Mouse (Mus musculus): ENCODE data around the gene Nadk.
"Not testable (repeated sequence)": the region's sequence is repeated elsewhere in the genome, so short reads cannot be mapped to it uniquely, and the experiment has no call there.

Nadk gene

DNA sequence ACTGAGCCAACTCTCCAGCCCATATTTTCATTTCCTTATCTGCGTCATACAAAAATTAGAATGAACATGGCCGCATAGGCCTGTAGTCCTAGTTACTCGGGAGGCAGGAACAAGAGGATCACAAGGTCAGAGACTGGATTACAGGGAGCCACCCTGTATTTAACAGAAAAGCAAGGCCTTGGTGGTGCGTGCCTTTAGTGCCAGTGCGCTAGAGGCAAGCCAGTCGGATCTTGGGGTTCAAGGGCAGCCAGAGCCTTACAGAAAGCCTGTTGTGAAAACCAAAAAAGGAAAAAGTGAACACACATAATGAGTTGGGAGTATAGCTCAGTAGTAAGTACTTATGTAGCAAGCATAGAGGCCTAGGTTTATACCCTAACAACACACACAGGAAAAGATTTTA lies 7.6 kb downstream of the Nadk start:
- DNase-seq (ENCODE audit: low read depth, low spot score): no peak

DNA sequence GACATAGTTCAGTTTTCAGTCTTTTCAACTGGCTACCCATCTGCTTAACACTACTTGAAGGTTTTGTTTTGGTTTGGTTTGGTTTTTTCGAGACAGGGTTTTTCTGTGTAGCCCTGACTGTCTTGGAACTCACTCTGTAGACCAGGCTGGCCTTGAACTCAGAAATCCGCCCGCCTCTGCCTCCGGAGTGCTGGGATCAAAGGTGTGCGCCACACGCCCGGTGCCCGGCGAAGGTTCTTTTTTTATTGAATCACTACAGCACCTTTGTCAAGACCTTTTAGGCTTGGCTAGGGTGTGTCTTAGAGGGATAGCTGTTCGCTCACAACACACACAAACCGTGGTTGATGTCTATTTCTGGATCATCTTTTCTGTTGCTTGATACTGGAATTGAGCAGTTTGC lies 8.1 kb downstream of the Nadk start:
- not testable (repeated sequence) for DNase-seq (ENCODE audit: low read depth, low spot score)

DNA sequence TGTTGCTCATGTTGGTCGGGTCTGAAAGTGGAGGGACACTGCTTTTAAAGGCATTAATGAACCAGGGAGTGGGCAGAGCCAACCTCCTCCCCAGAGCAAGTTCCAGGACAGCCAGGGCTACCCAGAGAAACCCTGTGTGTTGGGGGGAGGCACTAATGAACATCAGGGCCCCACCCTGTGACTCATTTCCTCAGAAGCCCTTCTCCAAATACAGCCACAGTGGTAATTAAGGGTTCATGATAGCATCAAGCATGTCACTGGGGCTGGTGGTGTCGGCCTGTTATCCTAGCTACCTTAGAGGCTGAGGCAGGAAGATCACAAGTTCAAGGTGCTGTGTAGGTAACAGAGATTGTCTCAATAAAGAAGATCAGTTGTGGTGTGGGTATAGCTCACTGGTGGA lies 9.3 kb downstream of the Nadk start:
- no peak for DNase-seq (ENCODE audit: low read depth, low spot score)

DNA sequence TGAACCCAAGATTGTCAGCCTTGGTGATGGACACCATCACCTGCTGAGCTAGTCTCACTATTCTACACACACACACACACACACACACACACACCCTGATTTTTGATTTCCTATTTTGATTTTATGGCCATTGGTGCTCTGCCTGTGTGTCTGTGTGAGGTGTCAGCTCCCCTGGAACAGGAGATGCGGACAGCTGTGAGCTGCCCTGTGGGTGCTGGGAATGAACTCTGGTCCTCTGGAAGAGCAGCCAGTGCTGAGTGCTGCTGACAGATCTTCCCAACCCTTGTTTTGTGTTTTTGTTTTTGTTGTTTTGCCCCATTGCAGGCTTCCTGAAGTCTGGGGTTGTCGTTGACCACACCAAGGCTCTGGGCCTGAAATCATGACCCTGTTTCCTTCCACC lies 11.0 kb downstream of the Nadk start:
- no peak for DNase-seq (ENCODE audit: low read depth, low spot score)

DNA sequence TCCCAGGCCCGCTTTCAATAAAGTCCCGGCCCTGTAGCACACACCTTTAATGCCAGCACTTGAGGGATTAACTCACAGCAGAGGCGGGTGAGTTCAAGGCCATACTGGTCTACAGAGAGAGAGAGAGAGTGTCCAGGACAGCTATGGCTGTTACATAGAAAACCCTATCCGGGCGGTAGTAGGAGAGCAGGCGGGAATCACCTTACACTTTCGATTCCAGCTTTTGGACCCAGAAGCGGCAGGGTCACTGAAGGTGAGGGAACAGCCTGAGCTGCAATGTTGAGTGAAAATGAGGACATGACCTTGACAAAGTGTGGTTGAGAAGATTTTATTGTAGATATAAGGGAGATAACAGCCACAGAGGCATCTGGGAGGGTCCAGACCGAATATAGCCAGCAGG lies 11.7 kb downstream of the Nadk start:
- no peak for DNase-seq (ENCODE audit: low read depth, low spot score)

DNA sequence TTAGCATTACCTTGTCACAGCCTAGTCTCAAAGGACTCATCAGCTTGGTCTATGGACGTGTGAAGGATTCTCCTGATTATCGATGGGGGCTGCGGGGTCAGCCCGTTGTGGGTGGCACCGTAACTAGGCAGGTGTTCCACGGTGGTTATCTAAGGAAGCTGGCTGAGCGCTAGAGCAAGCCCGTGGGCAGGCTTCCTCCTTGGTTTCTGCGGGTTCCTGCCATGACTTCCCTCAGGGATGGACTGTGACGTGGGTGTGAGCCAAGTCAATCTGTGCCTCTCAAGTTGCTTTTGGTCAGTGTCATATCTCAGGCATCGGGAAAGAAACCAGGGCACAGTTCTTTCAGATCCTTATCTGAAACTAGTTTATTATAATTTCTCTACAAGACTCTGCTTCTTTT lies 12.8 kb downstream of the Nadk start:
- DNase-seq (ENCODE audit: low read depth, low spot score): peak; percentile 79

DNA sequence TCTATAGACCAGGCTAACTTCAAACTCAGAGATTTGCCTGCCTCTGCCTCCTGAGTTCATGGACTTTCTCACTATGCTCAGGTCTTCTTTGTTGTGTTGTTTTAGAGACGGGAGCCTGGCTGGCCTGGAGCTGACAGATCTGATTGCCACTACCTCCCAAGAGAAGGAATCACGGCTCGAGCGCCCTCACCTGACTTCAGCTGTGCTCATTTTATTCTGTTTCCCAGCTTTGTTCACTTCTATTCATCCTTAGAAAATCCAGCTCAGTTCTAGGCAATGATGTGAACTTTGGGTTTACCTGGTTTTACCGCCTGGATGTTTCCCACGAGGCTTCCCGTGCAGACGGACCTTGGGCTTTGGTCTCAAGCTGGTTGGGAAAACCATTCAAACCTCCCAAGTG lies 13.3 kb downstream of the Nadk start:
- no peak for DNase-seq (ENCODE audit: low read depth, low spot score)

DNA sequence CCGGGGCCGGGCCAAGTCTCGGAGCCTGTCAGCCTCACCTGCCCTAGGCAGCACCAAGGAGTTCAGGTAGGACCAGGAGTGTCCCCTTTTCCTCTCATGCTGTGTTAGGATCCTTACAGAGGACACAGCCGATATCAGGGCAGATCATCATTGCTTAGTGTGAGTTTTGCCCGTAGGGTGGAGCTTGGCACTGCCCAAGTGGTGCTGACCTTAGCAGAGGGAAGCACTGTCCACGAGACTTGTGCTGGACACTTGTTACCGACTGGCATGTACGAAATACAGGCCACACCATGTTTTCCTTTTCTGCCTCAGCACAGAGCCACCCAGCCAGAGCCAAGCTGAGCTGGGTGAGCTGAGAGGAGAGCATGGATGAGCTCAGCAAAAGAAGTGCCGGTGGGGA lies 15.0 kb downstream of the Nadk start:
- DNase-seq (ENCODE audit: low read depth, low spot score): peak; percentile 73

DNA sequence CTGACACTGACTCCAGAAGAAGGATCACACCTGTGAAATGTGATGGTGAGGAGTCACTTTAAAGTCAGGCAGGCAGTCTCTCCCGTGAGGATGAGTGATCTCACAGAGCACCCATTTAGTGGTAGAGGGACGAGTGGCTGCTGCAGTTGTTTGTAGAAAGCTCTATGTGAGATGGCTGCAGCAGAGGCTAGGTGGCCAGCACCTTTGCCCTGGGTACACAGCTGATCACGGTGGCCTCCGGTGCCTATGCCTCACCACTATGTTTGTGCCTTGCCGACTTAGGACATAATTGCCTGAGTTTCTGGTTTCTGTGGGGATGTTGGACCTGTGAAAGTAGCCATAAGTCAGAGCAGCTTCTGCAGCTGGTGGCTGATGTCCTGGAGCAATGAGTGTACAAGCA lies 15.6 kb downstream of the Nadk start:
- DNase-seq (ENCODE audit: low read depth, low spot score): no peak

DNA sequence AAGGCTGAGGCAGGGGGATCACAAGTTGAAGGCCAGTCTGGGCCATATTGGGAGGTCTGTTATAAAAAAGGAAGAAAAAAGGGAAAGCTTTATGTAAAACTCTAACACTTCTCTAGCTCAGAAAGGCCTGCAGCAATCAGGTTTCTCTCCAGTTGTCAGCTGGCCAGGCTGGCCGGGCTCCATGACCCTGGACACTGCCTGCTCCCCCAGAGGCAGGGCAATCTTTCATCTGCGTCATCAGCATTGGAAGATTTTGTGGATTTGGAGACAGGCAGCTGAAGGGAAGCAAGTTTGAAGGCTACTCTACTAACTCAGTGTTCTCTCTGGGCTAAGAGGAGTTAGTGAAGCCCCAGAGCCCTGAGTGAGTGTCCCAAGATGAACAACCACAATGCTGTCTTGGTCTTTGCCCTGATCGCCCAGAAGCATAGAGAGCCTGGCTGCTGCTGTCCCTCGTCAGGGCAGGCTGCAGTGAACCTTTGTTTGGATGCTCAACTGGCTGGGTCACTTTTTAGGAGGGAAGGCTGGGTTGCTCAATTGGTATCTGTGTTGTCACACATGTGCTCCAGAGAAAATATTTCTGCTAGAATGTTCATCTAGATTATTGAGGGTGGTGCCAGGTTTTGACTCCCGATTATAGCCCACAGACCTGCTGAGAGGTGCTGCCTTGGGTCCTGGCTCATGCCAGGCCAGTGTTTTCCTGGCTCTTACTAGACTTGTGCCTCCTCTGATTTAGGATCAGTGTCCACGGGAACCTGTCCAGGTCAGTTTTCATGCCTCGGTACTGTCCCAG lies 16.4 kb downstream of the Nadk start:
- DNase-seq (ENCODE audit: low read depth, low spot score): peak; percentile 80

DNA sequence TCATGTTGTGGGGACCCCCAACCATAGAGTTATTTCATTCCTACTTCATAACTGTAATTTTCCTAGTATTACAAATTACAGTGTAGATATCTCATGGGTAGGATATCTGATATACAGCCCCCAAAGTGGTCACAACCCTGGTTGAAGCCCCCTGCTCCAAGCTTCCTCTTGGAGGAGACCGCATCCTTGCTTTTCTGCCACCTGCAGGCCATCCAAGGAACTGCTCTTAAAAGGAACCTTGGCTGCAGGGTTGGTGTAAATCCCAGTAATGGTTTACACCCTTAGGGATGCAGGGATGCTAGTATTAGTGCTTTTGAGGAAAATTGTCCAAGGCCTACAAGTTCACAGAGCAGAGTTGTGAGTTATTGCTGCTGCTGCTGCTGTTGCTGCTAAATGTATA lies 18.2 kb downstream of the Nadk start:
- DNase-seq (ENCODE audit: low read depth, low spot score): no peak

DNA sequence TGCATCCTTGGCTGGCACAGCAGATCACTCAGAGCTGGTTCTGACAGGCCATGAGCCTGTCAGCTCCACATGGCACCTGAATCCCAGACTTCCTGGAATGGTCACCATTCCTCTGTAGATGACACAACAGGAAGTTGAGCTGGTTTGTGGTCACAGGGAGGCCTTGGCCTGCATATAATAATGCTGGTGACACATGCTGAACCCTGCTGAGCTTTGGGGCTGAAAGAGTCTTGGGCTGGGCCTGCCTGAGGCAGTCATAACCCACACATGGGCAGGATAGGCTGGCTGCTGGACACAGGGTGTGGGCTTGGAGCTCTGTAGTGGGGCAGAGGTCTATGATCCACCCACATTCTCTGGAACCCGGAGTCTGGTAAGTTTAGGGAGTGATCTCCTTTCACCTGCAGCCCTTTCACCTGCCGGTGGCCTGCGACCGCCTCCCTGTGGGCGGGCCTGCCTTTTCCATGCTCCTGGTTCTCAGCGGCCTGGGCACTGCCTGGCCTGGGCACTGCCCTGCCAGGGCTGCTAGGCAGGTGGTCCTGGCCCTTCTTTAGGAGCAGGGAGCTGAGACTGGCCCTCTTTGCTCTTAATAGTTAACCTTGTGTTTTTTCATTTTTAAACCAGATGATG lies 20.2 kb downstream of the Nadk start:
- DNase-seq (ENCODE audit: low read depth, low spot score): no peak

DNA sequence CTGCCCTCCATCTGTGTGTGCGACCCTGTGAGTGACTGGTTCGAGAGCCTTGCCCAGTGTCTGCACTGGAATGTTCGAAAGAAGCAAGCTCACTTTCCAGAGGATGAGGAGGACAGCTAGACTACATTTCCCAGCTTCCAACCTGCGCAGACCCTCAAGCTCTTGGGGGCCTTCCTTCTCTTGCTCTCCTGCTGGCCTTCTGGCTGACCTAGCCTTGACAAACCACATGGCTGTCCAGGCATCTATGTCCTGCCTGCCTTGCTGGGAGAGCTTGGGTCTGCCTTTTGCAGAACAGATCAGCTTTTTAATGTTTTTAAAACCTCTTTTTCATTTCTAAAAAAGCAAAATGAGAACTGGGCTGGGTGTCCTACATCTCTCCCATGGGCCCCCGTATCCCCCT lies 27.2 kb downstream of the Nadk start:
- no peak for DNase-seq (ENCODE audit: low read depth, low spot score)

DNA sequence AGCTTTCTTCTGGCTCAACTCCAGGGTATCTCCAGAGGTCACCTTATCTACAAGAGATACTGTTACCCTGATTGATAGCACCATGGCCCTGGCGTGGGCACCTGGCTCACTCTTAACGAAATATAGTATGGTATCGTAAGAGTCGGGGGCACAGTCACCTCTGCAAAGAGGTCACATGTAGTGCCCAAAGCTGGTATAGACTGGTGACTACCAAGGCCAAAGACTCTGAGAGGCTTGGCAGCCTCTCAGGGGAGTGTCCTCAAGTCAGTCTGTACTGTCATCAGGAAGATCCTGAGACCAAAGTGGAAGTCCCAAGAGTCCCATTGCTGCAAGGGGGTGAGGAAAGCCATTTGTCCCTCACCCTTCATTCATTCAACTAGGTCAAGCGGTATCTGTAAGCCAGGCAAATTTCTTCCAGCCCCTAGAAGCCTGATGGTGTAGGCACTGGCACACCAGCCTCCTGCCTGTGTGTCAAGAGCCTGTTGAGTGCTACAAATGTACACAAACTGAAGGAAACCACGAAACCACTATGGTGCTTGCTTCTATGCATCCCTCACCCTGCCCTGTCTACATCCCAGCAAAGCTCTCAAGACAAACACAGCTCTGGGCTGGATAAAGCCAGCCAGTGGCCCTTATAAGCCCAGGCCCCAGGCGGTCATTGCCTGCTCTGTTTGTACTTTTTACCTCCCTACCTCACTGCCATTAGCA lies 29.0 kb downstream of the Nadk start:
- DNase-seq (ENCODE audit: low read depth, low spot score): no peak

DNA sequence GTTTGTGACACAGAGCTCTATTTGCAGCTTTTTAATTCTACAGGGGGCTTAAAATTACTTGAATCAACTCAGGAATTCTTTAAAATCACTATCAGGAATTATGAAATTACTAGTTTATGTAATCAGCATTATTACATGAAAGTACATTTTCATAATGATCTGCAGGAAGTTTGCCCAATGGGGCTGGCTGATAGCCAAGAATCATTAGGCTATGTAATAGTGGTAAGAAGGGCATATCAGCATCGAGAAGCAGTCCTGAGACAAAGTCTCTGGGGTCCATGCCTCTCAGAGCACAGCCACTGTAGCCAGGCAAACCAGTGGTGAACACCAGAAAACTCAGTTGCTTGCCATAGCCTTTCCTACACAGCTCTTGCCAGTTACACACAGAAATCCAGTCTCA lies 31.6 kb downstream of the Nadk start:
- no peak for DNase-seq (ENCODE audit: low read depth, low spot score)

DNA sequence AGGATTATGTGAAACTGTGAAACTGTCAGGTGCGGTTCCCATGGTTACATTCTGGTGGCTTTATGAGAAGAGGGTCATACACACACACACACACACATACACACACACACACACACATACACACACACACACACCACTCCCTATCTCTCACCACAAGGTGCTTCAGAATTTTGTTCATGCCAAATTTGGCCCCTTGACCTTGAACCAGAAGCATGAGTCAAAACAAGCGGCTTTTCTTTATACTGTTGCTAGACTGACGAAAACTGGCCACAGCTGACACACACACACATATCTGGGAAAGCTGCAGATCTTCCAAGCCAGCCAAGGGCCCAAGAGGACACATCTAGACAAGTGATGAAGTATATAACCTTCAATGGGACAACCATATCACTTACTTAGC lies 33.6 kb downstream of the Nadk start:
- no peak for DNase-seq (ENCODE audit: low read depth, low spot score)

DNA sequence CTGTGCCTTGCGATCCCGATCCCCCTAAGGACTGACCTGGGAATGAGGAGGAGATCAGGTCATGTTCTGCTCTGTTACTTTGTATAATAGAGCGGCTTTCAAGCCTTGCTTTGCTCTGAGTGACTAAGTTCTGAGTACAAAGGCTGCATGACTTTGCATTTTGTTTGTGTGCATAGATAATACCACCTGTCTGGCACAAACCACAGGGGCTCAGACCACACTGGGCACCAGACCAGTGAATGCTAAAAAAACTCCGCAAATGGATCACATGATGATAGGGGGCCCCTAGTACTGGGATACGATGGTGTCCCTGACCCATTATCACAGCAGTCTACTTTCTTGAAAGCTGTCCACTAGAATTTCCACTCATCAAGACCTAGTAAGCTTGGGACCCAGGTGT lies 34.4 kb downstream of the Nadk start:
- no peak for DNase-seq (ENCODE audit: low read depth, low spot score)

DNA sequence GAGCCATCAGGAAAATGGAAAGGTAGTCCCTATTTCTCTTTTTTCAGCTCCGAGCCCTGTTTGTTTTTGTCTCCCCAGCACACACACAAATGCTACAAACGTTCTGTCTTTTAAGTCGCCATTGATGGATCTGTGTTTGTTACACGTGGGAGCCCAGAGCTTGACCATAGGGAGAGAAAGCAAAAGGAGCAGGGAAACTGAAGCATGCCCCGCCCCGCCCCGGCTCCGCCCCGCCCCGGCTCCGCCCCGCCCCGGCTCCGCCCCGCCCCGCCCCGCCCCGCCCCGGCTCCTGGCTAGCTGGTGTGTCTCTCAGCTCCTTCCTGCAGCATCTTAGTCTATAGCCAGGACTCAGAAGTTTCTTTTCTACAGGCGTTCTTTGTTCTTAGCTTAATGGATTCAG lies 36.4 kb downstream of the Nadk start:
- no peak for DNase-seq (ENCODE audit: low read depth, low spot score)

DNA sequence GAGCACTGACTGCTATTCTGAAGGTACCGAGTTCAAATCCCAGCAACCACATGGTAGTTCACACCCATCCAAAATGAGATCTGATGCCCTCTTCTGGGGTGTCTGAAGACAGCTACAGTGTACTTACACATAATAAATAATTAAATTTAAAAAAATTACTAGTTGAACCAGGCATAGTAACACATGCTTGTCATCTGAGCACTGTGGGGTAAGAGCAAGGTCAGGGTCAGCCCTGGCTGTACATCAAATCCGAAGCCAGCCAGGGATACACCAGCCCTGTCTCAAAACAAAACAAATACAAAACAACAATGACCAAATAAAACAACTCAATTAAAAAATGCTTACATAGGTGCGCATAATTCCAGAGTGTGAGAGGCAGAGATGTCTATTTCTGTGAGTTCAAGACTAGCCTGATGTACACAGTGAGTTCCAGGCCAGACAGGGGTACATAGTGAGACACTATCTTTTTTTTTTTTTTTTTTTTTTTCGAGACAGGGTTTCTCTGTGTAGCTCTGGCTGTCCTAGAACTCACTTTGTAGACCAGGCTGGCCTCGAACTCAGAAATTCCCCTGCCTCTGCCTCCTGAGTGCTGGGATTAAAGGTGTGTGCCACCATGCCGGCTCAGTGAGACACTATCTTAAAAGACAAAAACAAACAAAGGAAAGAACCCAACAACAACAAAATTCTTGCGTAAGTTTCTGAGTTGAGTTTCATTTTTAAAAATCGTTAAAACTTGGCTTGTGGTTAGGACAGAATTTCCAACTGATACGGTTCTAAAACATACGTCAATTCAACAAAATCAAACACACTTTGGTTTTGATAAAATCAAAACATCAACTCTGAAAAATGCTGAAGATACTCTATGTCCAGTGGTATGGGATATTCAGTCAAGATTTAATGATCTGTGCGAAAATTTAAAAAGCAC lies 38.0 kb downstream of the Nadk start:
- no peak for DNase-seq (ENCODE audit: low read depth, low spot score)

DNA sequence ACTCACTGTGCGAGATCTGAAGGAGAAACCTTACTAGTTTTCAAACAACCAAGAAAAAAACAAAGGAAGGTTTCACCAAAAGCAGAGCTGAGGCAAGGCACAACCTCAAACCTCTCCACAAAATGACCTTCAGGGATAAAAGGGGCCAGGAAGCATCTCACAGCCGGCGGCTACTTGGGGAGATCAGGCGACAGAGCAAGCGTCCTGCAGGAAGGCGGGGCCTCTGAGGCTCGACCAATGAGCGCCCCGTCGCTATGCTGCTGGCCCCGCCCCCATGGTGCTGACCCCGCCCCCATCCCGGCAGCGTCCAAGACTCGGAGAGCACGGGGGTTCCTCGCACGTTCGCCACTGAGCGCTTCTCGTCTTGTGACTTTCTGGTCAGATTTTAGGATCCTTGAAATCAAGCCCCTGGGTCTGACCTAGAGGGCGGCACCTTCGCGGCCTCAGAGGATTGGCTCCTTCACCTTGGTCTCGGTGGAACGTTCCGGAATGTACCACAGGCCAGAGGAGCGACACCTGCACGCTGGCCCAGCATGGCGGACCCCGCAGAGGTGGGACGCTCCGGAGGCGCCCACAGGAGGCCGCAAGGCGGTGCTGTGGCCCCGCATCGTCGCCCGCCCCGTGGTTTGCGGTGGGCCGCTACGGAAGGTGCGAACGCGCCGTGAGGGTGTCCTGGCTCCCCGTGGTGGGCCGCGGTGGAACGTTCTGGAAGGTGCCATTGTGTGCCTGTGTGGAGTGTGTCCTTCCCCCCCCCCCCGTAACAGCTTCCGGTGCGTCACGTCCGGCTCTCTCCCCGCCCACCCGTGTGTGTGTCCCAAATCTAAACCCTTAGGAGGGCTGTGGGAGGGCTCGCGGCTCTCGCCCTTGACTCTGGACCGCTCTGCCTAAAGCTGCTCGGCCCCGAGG lies 39.2 kb downstream of the Nadk start, which contains the start of gene Slc35e2:
Gene Slc35e2, plus strand, starts transcription at position 326 of the 906 bp plus-strand sequence.
- DNase-seq (ENCODE audit: low read depth, low spot score): peak; percentile 89

DNA sequence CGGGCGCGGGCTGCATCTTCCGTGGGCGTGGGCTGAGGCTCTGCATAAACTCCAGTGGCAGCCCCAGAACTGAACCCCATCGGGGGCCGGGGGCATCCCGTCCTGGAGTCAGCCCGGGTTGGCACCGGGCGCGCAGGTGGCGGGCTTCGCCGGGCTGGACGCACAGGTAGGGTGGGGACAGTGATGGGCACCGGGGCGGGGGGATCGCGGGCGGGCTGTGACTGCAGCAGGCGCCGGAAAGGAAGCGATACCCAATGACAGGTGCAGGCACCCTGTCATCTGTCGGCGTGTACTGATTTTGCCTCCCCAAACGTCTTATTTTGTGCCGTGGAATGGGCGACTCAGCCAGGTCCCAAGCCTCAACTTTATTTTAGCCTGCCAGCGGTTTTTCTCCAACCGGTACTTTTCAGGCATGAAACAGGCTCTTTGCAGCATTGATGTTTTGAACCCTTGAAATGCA lies 39.8 kb downstream of the Nadk start:
- no peak for DNase-seq (ENCODE audit: low read depth, low spot score)
